Mouse (Mus musculus) monocyte, adult 5-6 weeks (primary cell): ENCODE data around the gene Cckbr. TPM values are rescaled to one million over a fixed set of nuclear protein-coding genes. Genes with fewer than 3 reads are reported as not detected.

Experiments used
- total RNA-seq: library from RNA; stranded (forward); fragments of 200-1000, 200-491, 200-594 nt; gene quantifications from 3 replicates; pipeline ENCODE4 v1.2.3, GENCODE M21; 2017

Cckbr gene
- total RNA-seq, 1 experiment from 2014 or later, result not detected

Other genes starting within 250 kb of the Cckbr start
- not detected in 3 replicates for gene Olfr685, start 239.7 kb upstream of the Cckbr start, total RNA-seq
- not detected in 3 replicates for gene Olfr686, start 218.2 kb upstream of the Cckbr start, total RNA-seq
- gene Olfr688, start 137.6 kb upstream of the Cckbr start, total RNA-seq, result not detected in 3 replicates
- gene Olfr689, start 114.6 kb upstream of the Cckbr start, total RNA-seq, result not detected in 3 replicates
- gene Olfr690, start 91.6 kb upstream of the Cckbr start, total RNA-seq, result 0.39 TPM in 1 of 3 replicates, not detected in the others
- not detected in 3 replicates for gene Olfr691, start 83.5 kb upstream of the Cckbr start, total RNA-seq
- not detected in 3 replicates for gene Olfr692, start 57.5 kb upstream of the Cckbr start, total RNA-seq
- not detected in 3 replicates for gene Gm5901, start 50.7 kb upstream of the Cckbr start, total RNA-seq
- 11.8 to 20.1 TPM (median 19.5 TPM) in 3 replicates for gene Fam160a2, start 25.7 kb upstream of the Cckbr start, total RNA-seq
- not detected in 3 replicates for gene Cnga4, start 21.2 kb upstream of the Cckbr start, total RNA-seq
- gene Cavin3, start 56.6 kb downstream of the Cckbr start, total RNA-seq, result not detected in 3 replicates
- 20.2 to 29.2 TPM (median 28.0 TPM) in 3 replicates for gene Smpd1, start 128.6 kb downstream of the Cckbr start, total RNA-seq
- gene Apbb1, start 155.9 kb downstream of the Cckbr start, total RNA-seq, result 6.0 to 25.3 TPM (median 10.9 TPM) in 3 replicates
- gene Hpx, start 174.4 kb downstream of the Cckbr start, total RNA-seq, result not detected in 3 replicates
- gene Trim3, start 207.8 kb downstream of the Cckbr start, total RNA-seq, result 4.9 to 26.3 TPM (median 23.4 TPM) in 3 replicates
- 57.4 to 73.7 TPM (median 68.2 TPM) in 3 replicates for gene Timm10b, start 214.3 kb downstream of the Cckbr start, total RNA-seq
- 35.1 to 41.9 TPM (median 38.1 TPM) in 3 replicates for gene Arfip2, start 214.7 kb downstream of the Cckbr start, total RNA-seq
- 1.5 to 7.3 TPM (median 2.1 TPM) in 3 replicates for gene Gm45799, start 214.8 kb downstream of the Cckbr start, total RNA-seq
- 1.6 to 6.3 TPM (median 5.8 TPM) in 3 replicates for gene Dnhd1, start 225.1 kb downstream of the Cckbr start, total RNA-seq